Mouse (Mus musculus): ENCODE data around the gene Ccdc188.

DNA sequence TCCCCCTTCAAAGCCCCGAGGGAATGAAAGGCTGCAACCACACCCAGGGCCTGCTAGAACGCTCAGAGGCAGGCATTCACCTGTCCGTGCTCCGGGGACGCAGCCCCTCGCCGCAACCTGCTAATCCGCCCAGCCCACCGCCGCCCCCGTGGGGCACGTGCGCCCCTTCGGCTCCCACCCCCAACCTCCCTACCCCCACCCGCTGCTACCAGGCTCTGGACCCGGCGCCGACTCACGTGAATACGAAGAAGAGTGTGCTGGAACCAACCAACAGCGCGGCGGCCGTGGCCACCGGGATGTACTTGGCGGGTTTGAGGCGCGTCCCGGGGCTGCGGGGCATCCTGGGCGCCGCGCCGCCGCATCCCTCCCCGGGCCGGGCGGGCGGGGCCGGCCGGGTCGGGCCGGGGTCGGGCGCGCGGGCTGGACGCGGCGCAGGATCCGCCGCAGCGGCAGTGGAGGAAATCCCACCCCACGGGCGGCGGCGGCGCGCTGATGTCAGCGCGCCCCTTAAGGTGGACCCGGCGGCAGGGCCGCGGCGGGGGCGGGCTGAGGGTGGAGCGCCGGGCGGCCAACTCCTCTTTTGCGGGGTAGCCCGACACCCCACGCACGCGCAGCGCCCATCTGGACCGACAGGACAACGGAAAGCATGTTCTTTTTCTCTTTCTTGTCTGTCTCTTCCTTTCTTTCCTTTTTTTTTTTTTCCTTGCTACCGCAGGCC is 17.2 kb downstream of the Ccdc188 start, which contains the start of gene Zdhhc8:
- TF ChIP-seq CTCF (IDR thresholded peaks at IDR 0.05; ENCODE audit: low read depth) (no peak), EP300 (IDR thresholded peaks at IDR 0.05; ENCODE audit: low read depth) (no peak)

All from liver, postnatal 0 days (tissue).